Mouse (Mus musculus) bone marrow, adult 2 months (tissue): ENCODE measurements around the gene Actr1b.

ENCODE experiments used
- CTCF ChIP-seq: fragments of 200-500 bp; IDR thresholded peaks from 2 replicates; pipeline ENCODE4 v1.5.1; 2011; ENCODE audit warnings: low read length, control low read depth; ENCODE audit not compliant: control insufficient read depth, insufficient read depth
- POLR2A ChIP-seq: fragments of 200-500 bp; IDR thresholded peaks from 2 replicates; pipeline ENCODE4 v1.6.1; 2011; ENCODE audit warnings: low read depth, mild to moderate bottlenecking, control low read depth, low read length, borderline replicate concordance; ENCODE audit not compliant: control insufficient read depth

GRCm38 (mm10) chr1:36656233-36656632 lies 58.0 kb downstream of the Actr1b start:
- no peak for TF ChIP-seq POLR2A
- TF ChIP-seq CTCF = no peak
